Mouse (Mus musculus) CH12.LX (cell line): ENCODE data around the gene Pld3.

Experiments used
- CTCF ChIP-seq, 2 experiments: IDR thresholded peaks in 1 of 2; conservative IDR thresholded peaks in 1 of 2; 2 replicates each; pipeline ENCODE4 v1.5.1; 2011 to 2012; ENCODE audit warnings: low read depth in 2 of 2, low read length in 2 of 2, improper control_type of control experiment in 1 of 2, inconsistent platforms in 1 of 2, mild to moderate bottlenecking in 1 of 2, moderate library complexity in 1 of 2
- MYC ChIP-seq: IDR thresholded peaks from 2 replicates; pipeline ENCODE4 v1.6.1; 2011; ENCODE audit warnings: low read depth, mild to moderate bottlenecking, improper control_type of control experiment, low read length
- ZNF384 ChIP-seq: IDR thresholded peaks from 2 replicates; pipeline ENCODE4 v1.6.1; 2012; ENCODE audit warnings: low read depth, low read length, improper control_type of control experiment, inconsistent platforms

- TF ChIP-seq ZNF384 (no peak), CTCF (conservative IDR thresholded peaks at IDR 0.05 in 1 of 2, IDR thresholded peaks at IDR 0.05 in 1 of 2; ENCODE audit: low read depth in 2 of 2, low read length in 2 of 2) (no peak), MYC (no peak)
These were observed 948 bp downstream of the Pld3 start for GRCm38 (mm10) chr7:27552070-27552469.
